Mouse (Mus musculus): Measurements from ENCODE around the gene Spry2. TPM values are rescaled to one million over a fixed set of nuclear protein-coding genes. Genes with fewer than 3 reads are reported as not detected.

The Spry2 gene
- polyA plus RNA-seq, 1 experiment from 2014 or later: 34.5 TPM

GRCm38 (mm10) chr14:105859368-105859767, 37.3 kb downstream of the Spry2 start:
- WGBS: 25% methylated on average over 4 of the region's 4 CpGs
- no peak for ATAC-seq (ENCODE audit: low FRiP score)
- Histone ChIP-seq H3K9me3 (replicated peaks) (0 out of 2 replicates have a peak, but pooled peaks cover 3% of the 10 kb centered on the region), H3K4me2 (no peak overlapping the region), H3K4me1 (no peaks in the 10 kb centered on the region), H3K27me3 (replicated peaks) (no peaks in the 10 kb centered on the region), H3K27ac (replicated peaks) (no peak overlapping the region), H3K36me3 (no peaks in the 10 kb centered on the region), H3K4me3 (replicated peaks) (no peak overlapping the region), H3K9ac (replicated peaks) (no peak overlapping the region)

- no peak overlapping the region for H3K27ac ChIP-seq (replicated peaks)
- no peaks in the 10 kb centered on the region for H3K4me1 ChIP-seq
- H3K9ac ChIP-seq (replicated peaks): no peak overlapping the region
- H3K9me3 ChIP-seq (replicated peaks): 0 out of 2 replicates have a peak, but pooled peaks cover 3% of the 10 kb centered on the region
- H3K4me2 ChIP-seq: no peak overlapping the region
- WGBS: 26% methylated on average over 5 of the region's 5 CpGs
- H3K4me3 ChIP-seq (replicated peaks): no peak overlapping the region
- ATAC-seq (ENCODE audit: low FRiP score): no peak
- no peaks in the 10 kb centered on the region; the same call in 1 of the 2 replicates for H3K27me3 ChIP-seq (replicated peaks)
- H3K36me3 ChIP-seq: no peaks in the 10 kb centered on the region
Measured at GRCm38 (mm10) chr14:105858935-105859334, 37.7 kb downstream of the Spry2 start.

- no peaks in the 10 kb centered on the region for H3K4me1 ChIP-seq
- no peak overlapping the region for H3K4me2 ChIP-seq
- no peak overlapping the region for H3K9ac ChIP-seq (replicated peaks)
- H3K9me3 ChIP-seq (replicated peaks): no peaks in the 10 kb centered on the region
- no peak for ATAC-seq (ENCODE audit: low FRiP score)
- H3K4me3 ChIP-seq (replicated peaks): no peak overlapping the region
- 5% methylated on average over 7 of the region's 7 CpGs for WGBS
- H3K36me3 ChIP-seq: no peaks in the 10 kb centered on the region
- no peak overlapping the region for H3K27ac ChIP-seq (replicated peaks)
- no peaks in the 10 kb centered on the region; the same call in 1 of the 2 replicates for H3K27me3 ChIP-seq (replicated peaks)
Measured at GRCm38 (mm10) chr14:105851359-105852067, 45.1 kb downstream of the Spry2 start.

Other genes starting within 250 kb of the Spry2 start
- gene Trim52, start 209.4 kb upstream of the Spry2 start, polyA plus RNA-seq (2015; fragmentation: Nextera tagmentation; extraction: Ambion mirVana): not detected in 2 replicates